Mouse (Mus musculus): Measurements from ENCODE around the gene Kdm8.

Gene Kdm8

DNA sequence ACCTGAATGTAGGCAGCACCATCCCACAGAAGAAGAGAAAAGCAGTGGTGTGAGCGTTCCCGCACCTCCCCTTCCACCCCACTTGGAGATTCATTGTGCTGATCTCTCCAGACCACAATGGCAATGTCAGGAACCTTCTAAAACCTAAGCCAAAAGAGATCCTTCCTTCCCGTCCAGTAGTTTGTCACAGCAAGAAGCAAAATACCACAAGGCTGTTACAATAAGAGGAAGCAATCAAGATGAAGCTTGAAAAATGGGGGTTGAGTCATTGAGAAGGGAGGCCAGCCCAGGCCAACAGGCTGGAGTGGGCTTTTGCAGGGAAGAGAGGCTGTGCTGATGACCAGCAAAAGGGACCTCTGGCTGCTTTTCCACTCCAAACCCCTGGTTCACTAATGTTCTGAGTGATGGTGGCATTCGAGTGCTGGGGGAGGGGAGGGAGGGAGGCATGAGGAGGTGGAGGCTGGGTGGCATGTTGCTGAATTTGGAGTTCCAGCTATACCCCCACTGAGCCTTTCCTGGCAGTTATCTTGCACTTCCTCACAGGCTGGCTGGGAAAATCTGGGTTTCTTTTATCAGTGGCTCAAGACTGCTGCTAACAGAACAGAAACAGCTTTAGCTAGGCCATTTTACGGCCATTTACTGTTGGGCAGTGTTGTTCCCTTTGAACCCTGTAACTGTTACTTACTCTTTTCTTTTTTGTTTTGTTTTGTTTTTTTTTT, 59.1 kb downstream of the Kdm8 start:
- DNase-seq (ENCODE audit: low read depth, low spot score): peak; percentile 16

DNA sequence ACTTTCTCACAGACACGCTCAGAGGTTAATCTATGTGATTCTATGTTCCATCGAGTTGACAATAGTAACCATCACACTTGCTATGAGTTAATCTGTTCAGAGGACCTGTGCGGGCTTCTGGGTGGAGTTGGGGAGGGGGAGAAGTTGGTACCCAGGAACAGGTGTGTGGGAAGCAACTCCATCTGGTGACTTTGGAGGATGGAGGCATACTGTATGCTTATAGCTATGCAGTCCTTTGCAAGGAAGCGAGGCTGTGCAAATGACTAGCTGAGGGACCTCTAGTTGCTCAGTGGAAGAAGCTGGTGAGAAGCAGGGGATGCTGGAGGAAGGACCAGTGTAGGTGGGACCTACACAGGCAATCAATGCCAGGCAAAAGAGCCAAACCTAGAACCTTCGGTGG, 60.1 kb downstream of the Kdm8 start:
- peak; percentile 80 for DNase-seq (ENCODE audit: low read depth, low spot score)

DNA sequence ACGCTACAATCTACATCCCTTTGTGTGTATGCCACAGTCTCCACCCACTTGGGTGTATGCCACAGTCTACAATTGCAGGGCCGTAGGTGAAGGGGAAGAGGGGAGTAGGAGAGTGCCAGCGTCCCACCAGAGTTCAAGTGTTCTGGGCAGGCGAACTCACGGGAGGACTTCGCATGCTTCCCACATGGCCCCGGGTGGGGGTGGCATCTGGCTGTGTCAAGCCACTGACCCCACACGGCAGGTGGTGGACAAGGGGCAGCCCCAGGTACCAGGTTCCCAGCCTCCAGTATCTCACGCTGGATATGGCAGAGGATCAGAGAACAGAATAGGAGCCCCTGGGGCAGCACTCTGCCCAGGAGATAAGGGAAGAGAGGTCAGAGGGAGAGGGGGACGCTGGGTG, 61.1 kb downstream of the Kdm8 start:
- DNase-seq (ENCODE audit: low read depth, low spot score): no peak

DNA sequence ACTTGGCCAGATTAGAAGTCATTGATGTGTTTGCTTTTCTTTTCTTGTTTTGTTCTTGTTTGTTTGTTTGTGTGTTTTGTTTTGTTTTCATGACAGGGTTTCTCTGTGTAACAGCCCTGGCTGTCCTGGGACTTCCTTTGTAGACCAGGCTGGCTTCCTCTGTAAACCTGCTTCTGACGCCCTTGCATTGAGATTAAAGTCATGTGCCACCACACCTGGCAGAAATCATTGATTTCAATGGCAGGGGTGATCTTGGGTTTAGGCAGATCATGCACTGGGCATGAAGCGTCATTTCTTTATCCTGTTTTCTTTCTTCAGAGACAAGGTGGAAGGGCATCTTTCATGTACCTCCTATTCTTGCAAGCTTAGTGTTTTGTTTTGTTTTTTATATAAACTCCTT, 62.8 kb downstream of the Kdm8 start:
- no peak for DNase-seq (ENCODE audit: low read depth, low spot score)

DNA sequence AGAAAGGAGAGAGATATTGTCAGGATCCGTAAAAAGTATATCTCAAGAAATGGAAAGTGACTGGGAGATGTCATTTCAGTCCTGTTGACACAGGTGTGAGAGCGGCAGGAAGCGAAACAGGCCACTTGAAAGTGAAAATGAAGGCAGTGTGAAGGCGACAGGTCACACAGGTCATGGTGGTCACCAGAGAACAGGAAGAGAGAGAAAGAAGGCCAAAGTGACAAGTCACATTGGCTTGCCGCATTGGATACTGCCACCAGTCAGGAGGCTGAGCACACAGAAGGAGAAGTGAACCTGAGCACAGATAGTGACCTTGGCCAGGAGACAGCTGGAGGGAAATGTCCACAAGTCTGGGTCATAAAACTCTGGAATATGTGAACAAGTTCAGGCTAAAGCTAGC, 67.0 kb downstream of the Kdm8 start:
- DNase-seq (ENCODE audit: low read depth, low spot score): no peak

DNA sequence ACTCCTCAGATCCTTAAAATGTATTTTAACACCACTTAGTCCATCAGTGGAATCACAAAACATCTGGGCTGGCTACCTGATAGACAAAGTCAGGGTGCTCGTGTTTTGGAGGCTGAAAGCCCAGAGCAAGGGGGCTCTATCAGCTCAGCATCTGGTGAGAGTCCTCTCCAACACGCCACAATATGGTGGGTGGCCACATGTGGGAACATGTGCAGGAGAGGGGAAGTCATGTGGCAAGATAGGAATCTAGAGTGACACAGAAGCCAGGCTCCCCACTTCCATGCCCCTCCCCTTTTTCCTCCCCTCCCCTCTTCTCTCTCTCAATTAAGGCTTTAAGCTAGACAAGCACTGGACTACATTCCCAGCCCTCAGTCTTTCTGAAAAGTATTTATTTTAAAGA, 67.4 kb downstream of the Kdm8 start:
- no peak for DNase-seq (ENCODE audit: low read depth, low spot score)
